Mouse (Mus musculus) kidney, adult 2 months (tissue): ENCODE data around the gene Enho.
"Not testable (repeated sequence)": the region's sequence is repeated elsewhere in the genome, so short reads cannot be mapped to it uniquely, and the experiment has no call there.

Source experiments
- CTCF ChIP-seq: fragments of 200-500 bp; conservative IDR thresholded peaks from 2 replicates; pipeline ENCODE4 v1.5.1; 2011; ENCODE audit warnings: low read depth, mild to moderate bottlenecking, control low read depth, low read length, moderate library complexity, mixed read lengths; ENCODE audit not compliant: insufficient read depth, insufficient read length
- POLR2A ChIP-seq: fragments of 200-500 bp; IDR thresholded peaks from one replicate; pipeline ENCODE4 v1.6.1; 2011; ENCODE audit warnings: low read depth, low read length, control low read depth

GRCm38 (mm10) chr4:41684131-41684930 lies 44.2 kb upstream of the Enho start:
- not testable (repeated sequence) for TF ChIP-seq CTCF, POLR2A
